Comparison of ENCODE assay signal across 8 mouse cellular contexts in genomic region chr19:8774951-8775421, GRCm38 (mm10). TPM values are rescaled to one million over a fixed set of nuclear protein-coding genes. Genes with fewer than 3 reads are reported as not detected.
DNase-seq lines count a peak whose midpoint lies in the region; ATAC-seq and TF ChIP-seq lines count a peak whose summit lies in the region.

No protein-coding gene starts in this region.

- peak overlapping the region; percentile 98 for H3K27ac ChIP-seq in neural tube, embryonic 11.5 days (ENCODE audit: low read depth, low read length)
- peak overlapping the region; percentile 93 for H3K27ac ChIP-seq in forebrain, postnatal 0 days (ENCODE audit: low read depth, low read length)
- peak overlapping the region; percentile 99 for H3K27ac ChIP-seq in liver, embryonic 11.5 days (ENCODE audit: low read depth, low read length)
- H3K27ac ChIP-seq in stomach, embryonic 15.5 days, result peak overlapping the region; percentile 100

- ATAC-seq in CD4-positive, CD25-positive, alpha-beta regulatory T cell, adult 4 months, result no peak
- ATAC-seq in neural tube, embryonic 11.5 days (ENCODE audit: insufficient read depth, low FRiP score, low TSS enrichment), result peak; percentile 51
- ATAC-seq in forebrain, postnatal 0 days, result no peak
- no peak for ATAC-seq in liver, embryonic 11.5 days (replicated peaks; ENCODE audit: low FRiP score)
- peak; percentile 4 for ATAC-seq in stomach, embryonic 15.5 days (ENCODE audit: insufficient read depth, low FRiP score, low read depth)

- peak overlapping the region; percentile 90 for H3K9ac ChIP-seq in neural tube, embryonic 11.5 days (ENCODE audit: low read length)
- peak overlapping the region; percentile 86 for H3K9ac ChIP-seq in forebrain, postnatal 0 days
- peak overlapping the region; percentile 95 for H3K9ac ChIP-seq in liver, embryonic 11.5 days (ENCODE audit: low read depth, low read length)
- H3K9ac ChIP-seq in stomach, embryonic 15.5 days, result peak overlapping the region; percentile 71

- DNase-seq in CD4-positive, CD25-positive, alpha-beta regulatory T cell, adult 2 months (ENCODE audit: low read depth, low spot score), result peak; percentile 29
- no peak for DNase-seq in neural tube, embryonic 11.5 days (ENCODE audit: low spot score)
- DNase-seq in neural tube, embryonic 10.5 days (ENCODE audit: extremely low spot score, low spot score), result no peak
- peak; percentile 22 for DNase-seq in forebrain, postnatal 0 days
- DNase-seq in liver, embryonic 11.5 days (ENCODE audit: low spot score), result peak; percentile 60
- DNase-seq in left cerebral cortex, postnatal 10 days (ENCODE audit: extremely low spot score in 1 of 2, low spot score in 2 of 2), result no peak

- intact Hi-C loops in left cerebral cortex, postnatal 10 days (cut with DNase I), result loop anchor here (5.0 kb wide), 1 partner anchor 42 kb away; the partner anchor contains the start of gene Ttc9c

- H3K4me2 ChIP-seq in neural tube, embryonic 11.5 days (ENCODE audit: low read depth), result peak overlapping the region; percentile 99
- H3K4me2 ChIP-seq in forebrain, postnatal 0 days (ENCODE audit: low read depth), result peak overlapping the region; percentile 90
- peak overlapping the region; percentile 91 for H3K4me2 ChIP-seq in liver, embryonic 11.5 days
- peak overlapping the region; percentile 89 for H3K4me2 ChIP-seq in stomach, embryonic 15.5 days

- 6% methylated on average over 20 of the region's 20 CpGs for WGBS in neural tube, embryonic 11.5 days
- 5% methylated on average over 20 of the region's 20 CpGs for WGBS in forebrain, postnatal 0 days
- 5% methylated on average over 20 of the region's 20 CpGs for WGBS in liver, embryonic 11.5 days
- 4% methylated on average over 20 of the region's 20 CpGs for WGBS in stomach, embryonic 15.5 days

- peaks cover 15% of the 10 kb centered on the region for H3K4me1 ChIP-seq in neural tube, embryonic 11.5 days (ENCODE audit: control insufficient read depth, insufficient read depth, low read length)
- peaks cover 21% of the 10 kb centered on the region for H3K4me1 ChIP-seq in forebrain, postnatal 0 days (ENCODE audit: insufficient read depth)
- peaks cover 39% of the 10 kb centered on the region for H3K4me1 ChIP-seq in liver, embryonic 11.5 days (replicated peaks; ENCODE audit: control insufficient read depth, insufficient read depth, low read length)
- peaks cover 15% of the 10 kb centered on the region for H3K4me1 ChIP-seq in stomach, embryonic 15.5 days

- H3K36me3 ChIP-seq in neural tube, embryonic 11.5 days (ENCODE audit: control insufficient read depth, insufficient read depth, low read length), result peaks cover 8% of the 10 kb centered on the region
- H3K36me3 ChIP-seq in forebrain, postnatal 0 days (ENCODE audit: insufficient read depth), result peaks cover 22% of the 10 kb centered on the region
- H3K36me3 ChIP-seq in liver, embryonic 11.5 days (ENCODE audit: control insufficient read depth, insufficient read depth, low read length), result peaks cover 14% of the 10 kb centered on the region
- H3K36me3 ChIP-seq in stomach, embryonic 15.5 days, result peaks cover 15% of the 10 kb centered on the region; the same call in 1 of the 2 replicates

- H3K9me3 ChIP-seq in neural tube, embryonic 11.5 days (ENCODE audit: control insufficient read depth, low read length), result no peaks in the 10 kb centered on the region
- H3K9me3 ChIP-seq in forebrain, postnatal 0 days (ENCODE audit: low read length), result no peaks in the 10 kb centered on the region
- H3K9me3 ChIP-seq in liver, embryonic 11.5 days (ENCODE audit: control insufficient read depth, low read length), result no peaks in the 10 kb centered on the region
- H3K9me3 ChIP-seq in stomach, embryonic 15.5 days, result no peaks in the 10 kb centered on the region

- no peak for TF ChIP-seq CTCF in forebrain, postnatal 0 days (IDR thresholded peaks at IDR 0.05; ENCODE audit: low read depth)

- H3K4me3 ChIP-seq in neural tube, embryonic 11.5 days (ENCODE audit: low read depth, low read length), result peak overlapping the region; percentile 74
- peak overlapping the region; percentile 58 for H3K4me3 ChIP-seq in forebrain, postnatal 0 days (ENCODE audit: low read depth, low read length)
- H3K4me3 ChIP-seq in liver, embryonic 11.5 days (ENCODE audit: low read depth, low read length), result peak overlapping the region; percentile 80
- peak overlapping the region; percentile 67 for H3K4me3 ChIP-seq in stomach, embryonic 15.5 days (replicated peaks)

- no peaks in the 10 kb centered on the region for H3K27me3 ChIP-seq in neural tube, embryonic 11.5 days (ENCODE audit: control insufficient read depth, insufficient read depth, low read length)
- H3K27me3 ChIP-seq in forebrain, postnatal 0 days (ENCODE audit: insufficient read depth, low read length), result no peaks in the 10 kb centered on the region
- no peaks in the 10 kb centered on the region for H3K27me3 ChIP-seq in liver, embryonic 11.5 days (replicated peaks; ENCODE audit: control insufficient read depth, insufficient read depth, low read length)
- no peaks in the 10 kb centered on the region for H3K27me3 ChIP-seq in stomach, embryonic 15.5 days (replicated peaks)

RNA-seq across cellular contexts. Expression of gene Tmem179b, which starts 0.7 kb away (rescaled TPM):
- 100 to 1,000 TPM in 1 of 2 experiments, 10 to 100 TPM in 1; 85.6 to 101 TPM for polyA plus RNA-seq in CD4-positive, CD25-positive, alpha-beta regulatory T cell, adult 4 months (2017; shearing (Covaris generic))
- 41.8 and 46.7 TPM in 2 replicates for polyA plus RNA-seq in neural tube, embryonic 11.5 days (2014; fragmentation: Nextera tagmentation; extraction: Ambion mirVana)
- total RNA-seq in forebrain, postnatal 0 days (2014; rRNA removed), result 17.4 and 19.6 TPM in 2 replicates
- polyA plus RNA-seq in forebrain, postnatal 0 days (2015; fragmentation: Nextera tagmentation; extraction: Ambion mirVana), result 22.4 and 22.6 TPM in 2 replicates
- 116 and 119 TPM in 2 replicates for polyA plus RNA-seq in liver, embryonic 11.5 days (2014; fragmentation: Nextera tagmentation; extraction: Ambion mirVana)
- 95.7 and 104 TPM in 2 replicates for polyA plus RNA-seq in stomach, embryonic 15.5 days (2015; fragmentation: Nextera tagmentation; extraction: Ambion mirVana)
- 1 to 10 TPM; 7.2 to 8.9 TPM for total RNA-seq in left cerebral cortex, postnatal 10 days (2021)

RNA-seq across cellular contexts. Expression of gene Tmem223, which starts 4.2 kb away (rescaled TPM):
- polyA plus RNA-seq in CD4-positive, CD25-positive, alpha-beta regulatory T cell, adult 4 months (2017; shearing (Covaris generic)), result 100 to 1,000 TPM; 117 to 124 TPM
- polyA plus RNA-seq in neural tube, embryonic 11.5 days (2014; fragmentation: Nextera tagmentation; extraction: Ambion mirVana), result 181 and 195 TPM in 2 replicates
- total RNA-seq in forebrain, postnatal 0 days (2014; rRNA removed), result 236 and 241 TPM in 2 replicates
- polyA plus RNA-seq in forebrain, postnatal 0 days (2015; fragmentation: Nextera tagmentation; extraction: Ambion mirVana), result 269 and 334 TPM in 2 replicates
- polyA plus RNA-seq in liver, embryonic 11.5 days (2014; fragmentation: Nextera tagmentation; extraction: Ambion mirVana), result 116 and 123 TPM in 2 replicates
- 158 and 161 TPM in 2 replicates for polyA plus RNA-seq in stomach, embryonic 15.5 days (2015; fragmentation: Nextera tagmentation; extraction: Ambion mirVana)
- total RNA-seq in left cerebral cortex, postnatal 10 days (2021), result 10 to 100 TPM; 87.9 to 93.9 TPM

RNA-seq across cellular contexts. Expression of gene Taf6l, which starts 11.2 kb away (rescaled TPM):
- polyA plus RNA-seq in CD4-positive, CD25-positive, alpha-beta regulatory T cell, adult 4 months (2017; shearing (Covaris generic)), result 1 to 10 TPM; 5.4 to 6.5 TPM
- 20.7 and 22.4 TPM in 2 replicates for polyA plus RNA-seq in neural tube, embryonic 11.5 days (2014; fragmentation: Nextera tagmentation; extraction: Ambion mirVana)
- total RNA-seq in forebrain, postnatal 0 days (2014; rRNA removed), result 27.2 and 31.7 TPM in 2 replicates
- 25.1 and 25.2 TPM in 2 replicates for polyA plus RNA-seq in forebrain, postnatal 0 days (2015; fragmentation: Nextera tagmentation; extraction: Ambion mirVana)
- polyA plus RNA-seq in liver, embryonic 11.5 days (2014; fragmentation: Nextera tagmentation; extraction: Ambion mirVana), result 25.9 TPM in 2 replicates
- polyA plus RNA-seq in stomach, embryonic 15.5 days (2015; fragmentation: Nextera tagmentation; extraction: Ambion mirVana), result 26.3 and 26.9 TPM in 2 replicates
- total RNA-seq in left cerebral cortex, postnatal 10 days (2021), result 10 to 100 TPM; 16.4 to 17.8 TPM

RNA-seq across cellular contexts. Expression of gene Nxf1, which starts 18.1 kb away (rescaled TPM):
- polyA plus RNA-seq in CD4-positive, CD25-positive, alpha-beta regulatory T cell, adult 4 months (2017; shearing (Covaris generic)), result 100 to 1,000 TPM; 163 to 188 TPM
- 243 and 245 TPM in 2 replicates for polyA plus RNA-seq in neural tube, embryonic 11.5 days (2014; fragmentation: Nextera tagmentation; extraction: Ambion mirVana)
- total RNA-seq in forebrain, postnatal 0 days (2014; rRNA removed), result 81.7 and 114 TPM in 2 replicates
- 97.1 and 97.9 TPM in 2 replicates for polyA plus RNA-seq in forebrain, postnatal 0 days (2015; fragmentation: Nextera tagmentation; extraction: Ambion mirVana)
- 197 and 198 TPM in 2 replicates for polyA plus RNA-seq in liver, embryonic 11.5 days (2014; fragmentation: Nextera tagmentation; extraction: Ambion mirVana)
- 159 and 160 TPM in 2 replicates for polyA plus RNA-seq in stomach, embryonic 15.5 days (2015; fragmentation: Nextera tagmentation; extraction: Ambion mirVana)
- total RNA-seq in left cerebral cortex, postnatal 10 days (2021), result 10 to 100 TPM; 72.7 to 76.2 TPM

RNA-seq across cellular contexts. Expression of gene Polr2g, which starts 23.4 kb away (rescaled TPM):
- polyA plus RNA-seq in CD4-positive, CD25-positive, alpha-beta regulatory T cell, adult 4 months (2017; shearing (Covaris generic)), result 100 to 1,000 TPM; 181 to 198 TPM
- polyA plus RNA-seq in neural tube, embryonic 11.5 days (2014; fragmentation: Nextera tagmentation; extraction: Ambion mirVana), result 172 and 182 TPM in 2 replicates
- total RNA-seq in forebrain, postnatal 0 days (2014; rRNA removed), result 89.3 and 99.3 TPM in 2 replicates
- polyA plus RNA-seq in forebrain, postnatal 0 days (2015; fragmentation: Nextera tagmentation; extraction: Ambion mirVana), result 193 and 216 TPM in 2 replicates
- polyA plus RNA-seq in liver, embryonic 11.5 days (2014; fragmentation: Nextera tagmentation; extraction: Ambion mirVana), result 152 and 159 TPM in 2 replicates
- 136 and 137 TPM in 2 replicates for polyA plus RNA-seq in stomach, embryonic 15.5 days (2015; fragmentation: Nextera tagmentation; extraction: Ambion mirVana)
- 100 to 1,000 TPM; 109 to 110 TPM for total RNA-seq in left cerebral cortex, postnatal 10 days (2021)

Comparison
In these comparisons a context has a peak if more than half of its experiments do, and no peak if none do; other contexts are left out.
1. DNase-seq: peak in CD4-positive, CD25-positive, alpha-beta regulatory T cell, adult 2 months (single experiment), forebrain, postnatal 0 days (single experiment) and liver, embryonic 11.5 days (single experiment); none in neural tube, embryonic 11.5 days (single experiment), neural tube, embryonic 10.5 days (single experiment) and left cerebral cortex, postnatal 10 days (0 of 2).
2. ATAC-seq: peak in neural tube, embryonic 11.5 days (single experiment) and stomach, embryonic 15.5 days (single experiment); none in CD4-positive, CD25-positive, alpha-beta regulatory T cell, adult 4 months (single experiment), forebrain, postnatal 0 days (single experiment) and liver, embryonic 11.5 days (single experiment).
3. Peak in every context shown above with its lines, with median percentiles within 50 percentile points of each other: H3K27ac ChIP-seq, H3K4me2 ChIP-seq, H3K4me3 ChIP-seq and H3K9ac ChIP-seq.